Mouse (Mus musculus): Measurements from ENCODE around the gene Defb42. TPM values are rescaled to one million over a fixed set of nuclear protein-coding genes. Genes with fewer than 3 reads are reported as not detected.

The Defb42 gene
- total and polyA plus RNA-seq, 3 experiments, result 0.16 TPM; not detected in 1

- no peak overlapping the region for H3K27ac ChIP-seq
- no peaks in the 10 kb centered on the region for H3K79me2 ChIP-seq (replicated peaks; ENCODE audit: control insufficient read depth, insufficient read depth, low read length)
- no peak overlapping the region for H3K4me3 ChIP-seq
- 50% methylated on average over 2 of the region's 2 CpGs for WGBS
- H3K36me3 ChIP-seq (ENCODE audit: control insufficient read depth, insufficient read depth, low read length), result no peaks in the 10 kb centered on the region
- intact Hi-C loops (cut with DNase I), result no loop called here
- H3K27me3 ChIP-seq (ENCODE audit: control insufficient read depth, insufficient read depth, low read length), result no peaks in the 10 kb centered on the region
- no peak for DNase-seq
- H3K4me1 ChIP-seq (ENCODE audit: control insufficient read depth, insufficient read depth, low read length), result peaks cover 4% of the 10 kb centered on the region
- no peak overlapping the region for H3K9ac ChIP-seq (ENCODE audit: low read depth, low read length)
- no peak for TF ChIP-seq EP300 (IDR thresholded peaks at IDR 0.05; ENCODE audit: insufficient read depth, low read depth, low read length)
- no peak for TF ChIP-seq CTCF (IDR thresholded peaks at IDR 0.05)
- TF ChIP-seq POLR2A (IDR thresholded peaks at IDR 0.05; ENCODE audit: insufficient read depth, low read depth, low read length), result no peak
These were observed 15.4 kb downstream of the Defb42 start for GRCm38 (mm10) chr14:63062184-63062583.

GRCm38 (mm10) chr14:63065391-63065790, 18.6 kb downstream of the Defb42 start:
- H3K4me3 ChIP-seq, result no peak overlapping the region
- intact Hi-C loops (cut with DNase I), result no loop called here
- peaks cover 9% of the 10 kb centered on the region for H3K4me1 ChIP-seq (ENCODE audit: control insufficient read depth, insufficient read depth, low read length)
- H3K36me3 ChIP-seq (ENCODE audit: control insufficient read depth, insufficient read depth, low read length), result no peaks in the 10 kb centered on the region
- no peaks in the 10 kb centered on the region for H3K27me3 ChIP-seq (ENCODE audit: control insufficient read depth, insufficient read depth, low read length)
- H3K9ac ChIP-seq (ENCODE audit: low read depth, low read length), result no peak overlapping the region
- TF ChIP-seq POLR2A (IDR thresholded peaks at IDR 0.05; ENCODE audit: insufficient read depth, low read depth, low read length) (no peak), CTCF (IDR thresholded peaks at IDR 0.05) (no peak), EP300 (IDR thresholded peaks at IDR 0.05; ENCODE audit: insufficient read depth, low read depth, low read length) (no peak)
- no peaks in the 10 kb centered on the region for H3K79me2 ChIP-seq (replicated peaks; ENCODE audit: control insufficient read depth, insufficient read depth, low read length)
- 86% methylated on average over 5 of the region's 5 CpGs for WGBS
- DNase-seq, result no peak
- H3K27ac ChIP-seq, result no peak overlapping the region

DNA sequence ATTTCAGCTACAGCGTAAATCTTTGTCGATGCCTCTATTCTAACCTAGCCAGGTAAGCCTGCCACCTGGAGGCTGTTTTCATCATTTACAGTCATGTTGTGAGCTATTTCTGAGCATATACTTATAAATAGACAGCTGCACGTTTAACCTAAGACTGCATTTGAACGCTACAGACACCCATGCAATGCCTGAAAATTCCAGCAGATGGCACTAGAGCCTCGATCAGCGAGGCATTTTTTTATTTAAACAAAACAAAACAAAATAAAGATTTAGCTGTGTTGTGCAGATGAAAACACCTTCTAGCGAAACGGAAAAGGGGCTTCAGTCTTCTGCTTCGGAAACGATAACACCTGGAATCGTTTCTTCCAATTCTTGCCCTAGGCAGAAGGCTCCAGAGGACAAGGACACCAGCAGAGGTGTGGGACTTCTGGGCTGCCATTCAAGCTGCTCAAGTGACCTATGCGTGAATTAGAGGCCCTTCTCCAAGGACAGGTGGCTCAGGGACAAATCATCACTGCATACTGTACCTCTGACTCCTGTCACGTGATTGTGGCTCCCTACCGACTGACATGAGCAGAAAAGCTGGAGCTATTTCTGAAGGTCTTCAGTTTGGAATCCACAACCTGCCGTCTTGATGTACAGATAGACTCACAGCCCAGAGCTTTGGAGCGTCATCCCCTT, 20.0 kb downstream of the Defb42 start:
- peak; percentile 76 to 85 for DNase-seq
- TF ChIP-seq EP300 (IDR thresholded peaks at IDR 0.05; ENCODE audit: insufficient read depth, low read depth, low read length) (peak; percentile 90), CTCF (IDR thresholded peaks at IDR 0.05) (peak; percentile 99), POLR2A (IDR thresholded peaks at IDR 0.05; ENCODE audit: insufficient read depth, low read depth, low read length) (no peak; the same call in 1 of the 2 replicates)
- Histone ChIP-seq H3K36me3 (ENCODE audit: control insufficient read depth, insufficient read depth, low read length) (no peaks in the 10 kb centered on the region), H3K4me3 (no peak overlapping the region), H3K79me2 (replicated peaks; ENCODE audit: control insufficient read depth, insufficient read depth, low read length) (no peaks in the 10 kb centered on the region), H3K27ac (peak overlapping the region; percentile 88), H3K4me1 (ENCODE audit: control insufficient read depth, insufficient read depth, low read length) (peaks cover 9% of the 10 kb centered on the region), H3K27me3 (ENCODE audit: control insufficient read depth, insufficient read depth, low read length) (no peaks in the 10 kb centered on the region), H3K9ac (ENCODE audit: low read depth, low read length) (peak overlapping the region; percentile 52)
- WGBS, result 10% methylated on average over 16 of the region's 16 CpGs
- intact Hi-C loops (cut with DNase I), result loop anchor here (1.0 to 2.0 kb wide), 2 partner anchors 128 to 306 kb away; no protein-coding TSS in a partner anchor

DNA sequence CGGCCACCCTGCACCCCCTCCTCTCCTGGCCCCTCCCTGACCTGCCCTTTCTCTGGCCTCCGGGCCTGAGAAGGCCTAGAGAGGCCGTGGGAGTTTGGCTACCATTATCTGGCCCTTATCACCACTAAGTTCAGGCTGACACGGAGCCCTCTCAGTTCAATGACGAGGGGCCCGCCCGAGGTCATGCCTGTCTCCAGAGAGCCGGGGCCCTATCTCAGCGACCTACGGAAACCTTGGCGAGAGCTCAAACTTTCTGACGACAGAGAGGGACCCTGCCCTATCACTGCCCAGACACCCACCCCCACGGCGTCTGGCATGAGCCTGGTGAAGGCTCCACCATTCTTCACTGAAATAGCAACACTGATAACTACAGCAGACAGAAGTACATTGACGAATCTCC, 20.9 kb downstream of the Defb42 start:
- no peaks in the 10 kb centered on the region for H3K27me3 ChIP-seq (ENCODE audit: control insufficient read depth, insufficient read depth, low read length)
- no peak overlapping the region for H3K4me3 ChIP-seq
- DNase-seq, result peak; percentile 70 to 87
- peak overlapping the region; percentile 35 for H3K9ac ChIP-seq (ENCODE audit: low read depth, low read length)
- H3K27ac ChIP-seq, result peak overlapping the region; percentile 88
- H3K79me2 ChIP-seq (replicated peaks; ENCODE audit: control insufficient read depth, insufficient read depth, low read length), result no peaks in the 10 kb centered on the region
- WGBS, result 18% methylated on average over 15 of the region's 15 CpGs
- TF ChIP-seq POLR2A (IDR thresholded peaks at IDR 0.05; ENCODE audit: insufficient read depth, low read depth, low read length), result no peak
- 0 out of 2 replicates have a peak, but pooled peaks have one; percentile 41 for TF ChIP-seq EP300 (IDR thresholded peaks at IDR 0.05; ENCODE audit: insufficient read depth, low read depth, low read length)
- peaks cover 9% of the 10 kb centered on the region for H3K4me1 ChIP-seq (ENCODE audit: control insufficient read depth, insufficient read depth, low read length)
- no peaks in the 10 kb centered on the region for H3K36me3 ChIP-seq (ENCODE audit: control insufficient read depth, insufficient read depth, low read length)
- intact Hi-C loops (cut with DNase I), result loop anchor here (2.0 kb wide), 1 partner anchor 127 kb away; no protein-coding TSS in a partner anchor

Other genes starting within 250 kb of the Defb42 start
- 1 to 10 TPM; 6.5 to 6.7 TPM for gene Wdfy2, start 209.3 kb upstream of the Defb42 start, total RNA-seq (2021)
- 5.0 and 8.0 TPM in 2 replicates for gene Wdfy2, start 209.3 kb upstream of the Defb42 start, polyA plus RNA-seq (2012; rRNA removed)
- gene Defb48, start 62.5 kb upstream of the Defb42 start, total RNA-seq (2021), result not detected
- gene Defb48, start 62.5 kb upstream of the Defb42 start, polyA plus RNA-seq (2012; rRNA removed), result not detected in 2 replicates
- not detected for gene Defb47, start 48.9 kb upstream of the Defb42 start, total RNA-seq (2021)
- not detected in 2 replicates for gene Defb47, start 48.9 kb upstream of the Defb42 start, polyA plus RNA-seq (2012; rRNA removed)
- gene Defb43, start 35.2 kb upstream of the Defb42 start, total RNA-seq (2021), result not detected
- gene Defb43, start 35.2 kb upstream of the Defb42 start, polyA plus RNA-seq (2012; rRNA removed), result not detected in 2 replicates
- gene Defb30, start 3.0 kb downstream of the Defb42 start, total RNA-seq (2021), result not detected
- gene Defb30, start 3.0 kb downstream of the Defb42 start, polyA plus RNA-seq (2012; rRNA removed), result not detected in 2 replicates